Mouse (Mus musculus): ENCODE results near the gene Gm20914. TPM values are rescaled to one million over a fixed set of nuclear protein-coding genes. Genes with fewer than 3 reads are reported as not detected.
"Not testable (repeated sequence)": the region's sequence is repeated elsewhere in the genome, so short reads cannot be mapped to it uniquely, and the experiment has no call there.

The Gm20914 gene
- not detected in 2 replicates for polyA plus RNA-seq (2014; fragmentation: Nextera tagmentation; extraction: Ambion mirVana)

DNA sequence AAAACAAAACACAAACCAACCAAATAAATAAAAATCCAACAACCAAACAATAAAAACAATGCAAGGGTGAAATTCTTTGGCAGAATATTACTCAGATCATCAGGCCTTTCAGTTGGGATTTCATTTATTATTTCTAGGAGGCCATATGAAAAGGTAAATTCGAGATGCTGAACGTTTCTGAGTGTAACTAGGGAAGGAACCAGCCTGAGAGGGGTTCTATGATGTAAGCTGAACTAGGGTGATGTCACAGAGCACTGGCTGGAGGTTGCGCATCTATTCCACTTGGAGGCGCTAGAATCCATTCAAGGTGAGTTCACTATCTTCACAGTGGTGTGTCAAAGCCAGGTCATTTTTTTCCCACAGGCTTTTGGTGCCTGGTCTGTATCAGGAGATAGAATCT is at the start of gene Gm20914:
Gene Gm20914 (plus strand): TSS at position 301 of the 400 bp plus-strand sequence.
- WGBS = no CpG with 5 or more reads among the region's 4 CpGs
- H3K9ac ChIP-seq (ENCODE audit: low read length); H3K4me1 ChIP-seq (ENCODE audit: control insufficient read depth, insufficient read depth, low read length); H3K4me2 ChIP-seq; H3K27ac ChIP-seq (ENCODE audit: low read depth, low read length); ATAC-seq (ENCODE audit: low FRiP score); DNase-seq (ENCODE audit: low spot score, missing footprints); H3K4me3 ChIP-seq (ENCODE audit: low read depth, low read length); H3K27me3 ChIP-seq (ENCODE audit: control insufficient read depth, insufficient read depth, low read length); H3K9me3 ChIP-seq (ENCODE audit: control insufficient read depth, low read length); H3K36me3 ChIP-seq (ENCODE audit: control insufficient read depth, insufficient read depth, low read length): not testable (repeated sequence)

Other genes starting within 250 kb of the Gm20914 start
- not detected in 2 replicates for gene Gm21854, start 69.0 kb upstream of the Gm20914 start, polyA plus RNA-seq (2014; fragmentation: Nextera tagmentation; extraction: Ambion mirVana)
- gene Gm28171, start 67.4 kb downstream of the Gm20914 start, polyA plus RNA-seq (2014; fragmentation: Nextera tagmentation; extraction: Ambion mirVana) = not detected in 2 replicates
- not detected in 2 replicates for gene Gm21778, start 216.5 kb downstream of the Gm20914 start, polyA plus RNA-seq (2014; fragmentation: Nextera tagmentation; extraction: Ambion mirVana)

All from midbrain, embryonic 11.5 days (tissue).